Mouse (Mus musculus): Measurements from ENCODE around the gene Prdm1. TPM values are rescaled to one million over a fixed set of nuclear protein-coding genes. Genes with fewer than 3 reads are reported as not detected.

Gene Prdm1
- polyA plus RNA-seq, 1 experiment from 2014 or later: 0.67 TPM

- Histone ChIP-seq H3K9ac (peak overlapping the region; percentile 41), H3K27me3 (replicated peaks) (peaks cover 84% of the 10 kb centered on the region), H3K36me3 (no peaks in the 10 kb centered on the region), H3K9me3 (no peaks in the 10 kb centered on the region), H3K4me1 (peaks cover 20% of the 10 kb centered on the region), H3K4me3 (peak overlapping the region; percentile 40), H3K27ac (replicated peaks) (no peak overlapping the region), H3K4me2 (peak overlapping the region; percentile 94)
- no peak for ATAC-seq (ENCODE audit: extremely low read depth, insufficient number of reproducible peaks, low FRiP score, low TSS enrichment)
- 2% methylated on average over 31 of the region's 31 CpGs for WGBS
Observed at GRCm38 (mm10) chr10:44526751-44527591, 1.3 kb downstream of the Prdm1 start.

GRCm38 (mm10) chr10:44520189-44520588 lies 8.1 kb downstream of the Prdm1 start:
- Histone ChIP-seq H3K4me1 (no peaks in the 10 kb centered on the region), H3K27ac (replicated peaks) (no peak overlapping the region), H3K36me3 (no peaks in the 10 kb centered on the region), H3K4me2 (no peak overlapping the region), H3K27me3 (replicated peaks) (peaks cover 27% of the 10 kb centered on the region), H3K9ac (no peak overlapping the region), H3K9me3 (no peaks in the 10 kb centered on the region), H3K4me3 (no peak overlapping the region)
- WGBS: 38% methylated on average over 6 of the region's 6 CpGs
- no peak for ATAC-seq (ENCODE audit: extremely low read depth, insufficient number of reproducible peaks, low FRiP score, low TSS enrichment)

- Histone ChIP-seq H3K4me1 (no peaks in the 10 kb centered on the region), H3K4me3 (no peak overlapping the region), H3K27ac (replicated peaks) (no peak overlapping the region), H3K27me3 (replicated peaks) (peaks cover 23% of the 10 kb centered on the region), H3K9ac (no peak overlapping the region), H3K36me3 (no peaks in the 10 kb centered on the region), H3K4me2 (no peak overlapping the region), H3K9me3 (no peaks in the 10 kb centered on the region)
- 49% methylated on average over 7 of the region's 7 CpGs for WGBS
- ATAC-seq (ENCODE audit: extremely low read depth, insufficient number of reproducible peaks, low FRiP score, low TSS enrichment): no peak
Observed at GRCm38 (mm10) chr10:44518631-44519030, 9.7 kb downstream of the Prdm1 start.

GRCm38 (mm10) chr10:44513108-44513507 lies 15.2 kb downstream of the Prdm1 start:
- H3K27me3 ChIP-seq (replicated peaks): 0 out of 2 replicates have a peak, but pooled peaks cover 16% of the 10 kb centered on the region
- no peak overlapping the region for H3K9ac ChIP-seq
- no peaks in the 10 kb centered on the region for H3K9me3 ChIP-seq
- H3K27ac ChIP-seq (replicated peaks): no peak overlapping the region
- no peak for ATAC-seq (ENCODE audit: extremely low read depth, insufficient number of reproducible peaks, low FRiP score, low TSS enrichment)
- no peak overlapping the region for H3K4me3 ChIP-seq
- no peak overlapping the region for H3K4me2 ChIP-seq
- 76% methylated on average over 5 of the region's 5 CpGs for WGBS
- H3K36me3 ChIP-seq: no peaks in the 10 kb centered on the region
- H3K4me1 ChIP-seq: no peaks in the 10 kb centered on the region

- Histone ChIP-seq H3K4me1 (no peaks in the 10 kb centered on the region), H3K27ac (replicated peaks) (no peak overlapping the region), H3K9ac (no peak overlapping the region), H3K4me3 (no peak overlapping the region), H3K9me3 (no peaks in the 10 kb centered on the region), H3K4me2 (no peak overlapping the region), H3K36me3 (no peaks in the 10 kb centered on the region), H3K27me3 (replicated peaks) (peaks cover 22% of the 10 kb centered on the region; the same call in 1 of the 2 replicates)
- no peak for ATAC-seq (ENCODE audit: extremely low read depth, insufficient number of reproducible peaks, low FRiP score, low TSS enrichment)
- 70% methylated on average over 3 of the region's 3 CpGs for WGBS
Observed at GRCm38 (mm10) chr10:44511029-44511428, 17.3 kb downstream of the Prdm1 start.

- no peaks in the 10 kb centered on the region for H3K4me1 ChIP-seq
- no peak overlapping the region for H3K27ac ChIP-seq (replicated peaks)
- ATAC-seq (ENCODE audit: extremely low read depth, insufficient number of reproducible peaks, low FRiP score, low TSS enrichment): no peak
- H3K9ac ChIP-seq: no peak overlapping the region
- 83% methylated on average over 7 of the region's 7 CpGs for WGBS
- no peak overlapping the region for H3K4me2 ChIP-seq
- peaks cover 17% of the 10 kb centered on the region; the same call in 1 of the 2 replicates for H3K27me3 ChIP-seq (replicated peaks)
- no peaks in the 10 kb centered on the region for H3K36me3 ChIP-seq
- no peak overlapping the region for H3K4me3 ChIP-seq
- H3K9me3 ChIP-seq: no peaks in the 10 kb centered on the region
Observed at GRCm38 (mm10) chr10:44508649-44509048, 19.7 kb downstream of the Prdm1 start.

GRCm38 (mm10) chr10:44507984-44508383 lies 20.3 kb downstream of the Prdm1 start:
- ATAC-seq (ENCODE audit: extremely low read depth, insufficient number of reproducible peaks, low FRiP score, low TSS enrichment): no peak
- H3K9me3 ChIP-seq: no peaks in the 10 kb centered on the region
- no peak overlapping the region for H3K4me3 ChIP-seq
- H3K4me1 ChIP-seq: no peaks in the 10 kb centered on the region
- no peak overlapping the region for H3K9ac ChIP-seq
- no peak overlapping the region for H3K27ac ChIP-seq (replicated peaks)
- peaks cover 11% of the 10 kb centered on the region; the same call in 1 of the 2 replicates for H3K27me3 ChIP-seq (replicated peaks)
- no peak overlapping the region for H3K4me2 ChIP-seq
- WGBS: 18% methylated on average over 2 of the region's 2 CpGs
- no peaks in the 10 kb centered on the region for H3K36me3 ChIP-seq

- Histone ChIP-seq H3K4me2 (no peak overlapping the region), H3K4me3 (no peak overlapping the region), H3K36me3 (no peaks in the 10 kb centered on the region), H3K9me3 (no peaks in the 10 kb centered on the region), H3K9ac (no peak overlapping the region), H3K4me1 (no peaks in the 10 kb centered on the region), H3K27me3 (replicated peaks) (peaks cover 16% of the 10 kb centered on the region; the same call in 1 of the 2 replicates), H3K27ac (replicated peaks) (no peak overlapping the region)
- 62% methylated on average over 13 of the region's 13 CpGs for WGBS
- no peak for ATAC-seq (ENCODE audit: extremely low read depth, insufficient number of reproducible peaks, low FRiP score, low TSS enrichment)
Observed at GRCm38 (mm10) chr10:44502891-44503290, 25.4 kb downstream of the Prdm1 start.

- no peaks in the 10 kb centered on the region for H3K4me1 ChIP-seq
- no peak overlapping the region for H3K9ac ChIP-seq
- peaks cover 6% of the 10 kb centered on the region; the same call in 1 of the 2 replicates for H3K27me3 ChIP-seq (replicated peaks)
- no peaks in the 10 kb centered on the region for H3K36me3 ChIP-seq
- H3K9me3 ChIP-seq: no peaks in the 10 kb centered on the region
- no peak overlapping the region for H3K4me2 ChIP-seq
- no peak overlapping the region for H3K4me3 ChIP-seq
- no peak overlapping the region for H3K27ac ChIP-seq (replicated peaks)
- WGBS: 74% methylated on average over 15 of the region's 15 CpGs
- no peak for ATAC-seq (ENCODE audit: extremely low read depth, insufficient number of reproducible peaks, low FRiP score, low TSS enrichment)
Observed at GRCm38 (mm10) chr10:44499897-44500519, 28.3 kb downstream of the Prdm1 start.

- 68% methylated on average over 15 of the region's 15 CpGs for whole genome bisulfite sequencing
- Histone ChIP-seq H3K36me3 (no peaks in the 10 kb centered on the region), H3K9me3 (no peaks in the 10 kb centered on the region), H3K4me3 (no peak overlapping the region), H3K27me3 (replicated peaks) (peaks cover 21% of the 10 kb centered on the region), H3K4me2 (no peak overlapping the region), H3K27ac (replicated peaks) (no peak overlapping the region), H3K4me1 (no peaks in the 10 kb centered on the region), H3K9ac (no peak overlapping the region)
- ATAC-seq (ENCODE audit: extremely low read depth, insufficient number of reproducible peaks, low FRiP score, low TSS enrichment): no peak
Observed at GRCm38 (mm10) chr10:44493818-44494492, 34.3 kb downstream of the Prdm1 start.

- no peak for ATAC-seq (ENCODE audit: extremely low read depth, insufficient number of reproducible peaks, low FRiP score, low TSS enrichment)
- H3K4me1 ChIP-seq: no peaks in the 10 kb centered on the region
- H3K27me3 ChIP-seq (replicated peaks): peaks cover 21% of the 10 kb centered on the region
- no peaks in the 10 kb centered on the region for H3K36me3 ChIP-seq
- WGBS: 56% methylated on average over 8 of the region's 8 CpGs
- no peak overlapping the region for H3K9ac ChIP-seq
- no peaks in the 10 kb centered on the region for H3K9me3 ChIP-seq
- H3K4me3 ChIP-seq: no peak overlapping the region
- no peak overlapping the region for H3K4me2 ChIP-seq
- H3K27ac ChIP-seq (replicated peaks): no peak overlapping the region
Observed at GRCm38 (mm10) chr10:44492815-44493525, 35.3 kb downstream of the Prdm1 start.

Data from heart, embryonic 13.5 days (tissue).